Mouse (Mus musculus): Measurements from ENCODE around the gene Etnppl.

Gene Etnppl

GRCm38 (mm10) chr3:130617439-130617898 lies at the start of gene Etnppl:
Gene Etnppl (plus strand): TSS chr3:130617448.
- DNase-seq (ENCODE audit: low spot score) = no peak

- DNase-seq (ENCODE audit: low spot score) = no peak
These were observed 48.7 kb upstream of the Etnppl start for GRCm38 (mm10) chr3:130568331-130569095.

GRCm38 (mm10) chr3:130573243-130573642 lies 44.0 kb upstream of the Etnppl start:
- no peak for DNase-seq (ENCODE audit: low spot score)

- no peak for DNase-seq (ENCODE audit: low spot score)
These were observed 42.6 kb upstream of the Etnppl start for GRCm38 (mm10) chr3:130574652-130575051.

- DNase-seq (ENCODE audit: low spot score) = no peak
These were observed 40.6 kb upstream of the Etnppl start for GRCm38 (mm10) chr3:130576683-130577082.

- no peak for DNase-seq (ENCODE audit: low spot score)
These were observed 37.7 kb upstream of the Etnppl start for GRCm38 (mm10) chr3:130579501-130579900.

GRCm38 (mm10) chr3:130581577-130581976 lies 35.7 kb upstream of the Etnppl start:
- no peak for DNase-seq (ENCODE audit: low spot score)

- DNase-seq (ENCODE audit: low spot score) = no peak
These were observed 34.2 kb upstream of the Etnppl start for GRCm38 (mm10) chr3:130582903-130583664.

GRCm38 (mm10) chr3:130584007-130584406 lies 33.2 kb upstream of the Etnppl start:
- no peak for DNase-seq (ENCODE audit: low spot score)

- no peak for DNase-seq (ENCODE audit: low spot score)
These were observed 22.2 kb upstream of the Etnppl start for GRCm38 (mm10) chr3:130595050-130595449.

- no peak for DNase-seq (ENCODE audit: low spot score)
These were observed 15.8 kb upstream of the Etnppl start for GRCm38 (mm10) chr3:130601491-130601890.

GRCm38 (mm10) chr3:130607924-130608323 lies 9.3 kb upstream of the Etnppl start:
- no peak for DNase-seq (ENCODE audit: low spot score)

GRCm38 (mm10) chr3:130614444-130614843 lies 2.8 kb upstream of the Etnppl start:
- no peak for DNase-seq (ENCODE audit: low spot score)

- no peak for DNase-seq (ENCODE audit: low spot score)
These were observed 1.6 kb upstream of the Etnppl start for GRCm38 (mm10) chr3:130615625-130616024.

- no peak for DNase-seq (ENCODE audit: low spot score)
These were observed 3.4 kb downstream of the Etnppl start for GRCm38 (mm10) chr3:130620517-130621146.

GRCm38 (mm10) chr3:130628358-130628757 lies 11.1 kb downstream of the Etnppl start:
- no peak for DNase-seq (ENCODE audit: low spot score)

GRCm38 (mm10) chr3:130633859-130634258 lies 16.6 kb downstream of the Etnppl start:
- no peak for DNase-seq (ENCODE audit: low spot score)

- no peak for DNase-seq (ENCODE audit: low spot score)
These were observed 29.0 kb downstream of the Etnppl start for GRCm38 (mm10) chr3:130646110-130646810.

GRCm38 (mm10) chr3:130649569-130649968 lies 32.3 kb downstream of the Etnppl start:
- no peak for DNase-seq (ENCODE audit: low spot score)

- DNase-seq (ENCODE audit: low spot score) = no peak
These were observed 43.4 kb downstream of the Etnppl start for GRCm38 (mm10) chr3:130660619-130661018.

- no peak for DNase-seq (ENCODE audit: low spot score)
These were observed 45.2 kb downstream of the Etnppl start for GRCm38 (mm10) chr3:130662496-130662895.

- DNase-seq (ENCODE audit: low spot score) = no peak
These were observed 54.0 kb downstream of the Etnppl start for GRCm38 (mm10) chr3:130671291-130671690.

All from urinary bladder, postnatal 10 days (tissue).